Mouse (Mus musculus): ENCODE measurements around the gene Cep83. TPM values are rescaled to one million over a fixed set of nuclear protein-coding genes. Genes with fewer than 3 reads are reported as not detected.

Cep83 gene
- polyA plus RNA-seq, 1 experiment: 5.3 TPM

GRCm38 (mm10) chr10:94799485-94800239 lies 111.2 kb downstream of the Cep83 start:
- Histone ChIP-seq H3K4me1 (ENCODE audit: control insufficient read depth, insufficient read depth, low read length) (peaks cover 5% of the 10 kb centered on the region; the same call in 1 of the 2 replicates), H3K4me3 (replicated peaks; ENCODE audit: extremely low read depth, low read depth, low read length) (no peak overlapping the region)
- DNase-seq: no peak
- TF ChIP-seq CTCF (IDR thresholded peaks at IDR 0.05; ENCODE audit: insufficient read depth, low read length): no peak
- 80% methylated on average over 2 of the region's 2 CpGs for WGBS

- DNase-seq: no peak
- Histone ChIP-seq H3K4me3 (replicated peaks; ENCODE audit: extremely low read depth, low read depth, low read length) (no peak overlapping the region), H3K4me1 (ENCODE audit: control insufficient read depth, insufficient read depth, low read length) (peaks cover 8% of the 10 kb centered on the region; the same call in 1 of the 2 replicates)
- TF ChIP-seq CTCF (IDR thresholded peaks at IDR 0.05; ENCODE audit: insufficient read depth, low read length) (no peak), POLR2A (IDR thresholded peaks at IDR 0.05; ENCODE audit: borderline replicate concordance, extremely low read depth, low read depth, low read length) (no peak)
- WGBS: 75% methylated on average over 7 of the region's 7 CpGs
Measured at GRCm38 (mm10) chr10:94800677-94801354, 112.4 kb downstream of the Cep83 start.

- no peak for TF ChIP-seq POLR2A (IDR thresholded peaks at IDR 0.05; ENCODE audit: borderline replicate concordance, extremely low read depth, low read depth, low read length)
- no peak for TF ChIP-seq CTCF (IDR thresholded peaks at IDR 0.05; ENCODE audit: insufficient read depth, low read length)
- WGBS: 47% methylated on average over 10 of the region's 10 CpGs
- no peak overlapping the region for H3K4me3 ChIP-seq (replicated peaks; ENCODE audit: extremely low read depth, low read depth, low read length)
- peaks cover 8% of the 10 kb centered on the region; the same call in 1 of the 2 replicates for H3K4me1 ChIP-seq (ENCODE audit: control insufficient read depth, insufficient read depth, low read length)
- DNase-seq: no peak
Measured at GRCm38 (mm10) chr10:94804029-94804908, 115.8 kb downstream of the Cep83 start.

GRCm38 (mm10) chr10:94804909-94805220 lies 116.4 kb downstream of the Cep83 start:
- TF ChIP-seq POLR2A (IDR thresholded peaks at IDR 0.05; ENCODE audit: borderline replicate concordance, extremely low read depth, low read depth, low read length): no peak
- no peak for TF ChIP-seq CTCF (IDR thresholded peaks at IDR 0.05; ENCODE audit: insufficient read depth, low read length)
- no peak overlapping the region for H3K4me3 ChIP-seq (replicated peaks; ENCODE audit: extremely low read depth, low read depth, low read length)
- peaks cover 8% of the 10 kb centered on the region; the same call in 1 of the 2 replicates for H3K4me1 ChIP-seq (ENCODE audit: control insufficient read depth, insufficient read depth, low read length)
- WGBS: 75% methylated on average over 1 of the region's 1 CpGs
- DNase-seq: no peak

- Histone ChIP-seq H3K4me1 (ENCODE audit: control insufficient read depth, insufficient read depth, low read length) (peaks cover 6% of the 10 kb centered on the region; the same call in 1 of the 2 replicates), H3K4me3 (replicated peaks; ENCODE audit: extremely low read depth, low read depth, low read length) (no peak overlapping the region)
- 68% methylated on average over 7 of the region's 7 CpGs for WGBS
- TF ChIP-seq CTCF (IDR thresholded peaks at IDR 0.05; ENCODE audit: insufficient read depth, low read length) (no peak), POLR2A (IDR thresholded peaks at IDR 0.05; ENCODE audit: borderline replicate concordance, extremely low read depth, low read depth, low read length) (no peak)
- DNase-seq: no peak
Measured at GRCm38 (mm10) chr10:94807323-94807722, 118.9 kb downstream of the Cep83 start.

GRCm38 (mm10) chr10:94808275-94808674 lies 119.8 kb downstream of the Cep83 start:
- TF ChIP-seq CTCF (IDR thresholded peaks at IDR 0.05; ENCODE audit: insufficient read depth, low read length) (no peak), POLR2A (IDR thresholded peaks at IDR 0.05; ENCODE audit: borderline replicate concordance, extremely low read depth, low read depth, low read length) (no peak)
- Histone ChIP-seq H3K4me3 (replicated peaks; ENCODE audit: extremely low read depth, low read depth, low read length) (no peak overlapping the region), H3K4me1 (ENCODE audit: control insufficient read depth, insufficient read depth, low read length) (peaks cover 6% of the 10 kb centered on the region; the same call in 1 of the 2 replicates)
- 75% methylated on average over 6 of the region's 6 CpGs for WGBS
- DNase-seq: no peak

GRCm38 (mm10) chr10:94809946-94810472 lies 121.6 kb downstream of the Cep83 start:
- no peak for DNase-seq
- WGBS: 73% methylated on average over 7 of the region's 7 CpGs
- no peak for TF ChIP-seq POLR2A (IDR thresholded peaks at IDR 0.05; ENCODE audit: borderline replicate concordance, extremely low read depth, low read depth, low read length)
- no peak for TF ChIP-seq CTCF (IDR thresholded peaks at IDR 0.05; ENCODE audit: insufficient read depth, low read length)
- no peak overlapping the region for H3K4me3 ChIP-seq (replicated peaks; ENCODE audit: extremely low read depth, low read depth, low read length)
- H3K4me1 ChIP-seq (ENCODE audit: control insufficient read depth, insufficient read depth, low read length): 0 out of 2 replicates have a peak, but pooled peaks cover under 1% of the 10 kb centered on the region

GRCm38 (mm10) chr10:94811907-94812851 lies 123.7 kb downstream of the Cep83 start:
- H3K4me3 ChIP-seq (replicated peaks; ENCODE audit: extremely low read depth, low read depth, low read length): no peak overlapping the region
- TF ChIP-seq CTCF (IDR thresholded peaks at IDR 0.05; ENCODE audit: insufficient read depth, low read length): no peak
- no peak for TF ChIP-seq POLR2A (IDR thresholded peaks at IDR 0.05; ENCODE audit: borderline replicate concordance, extremely low read depth, low read depth, low read length)
- no peak for DNase-seq
- no peaks in the 10 kb centered on the region for H3K4me1 ChIP-seq (ENCODE audit: control insufficient read depth, insufficient read depth, low read length)
- WGBS: 72% methylated on average over 17 of the region's 17 CpGs

All from lung, adult 2 months (tissue).